Mouse (Mus musculus): ENCODE measurements around the gene Sdr42e1.

- TF ChIP-seq POLR2A (IDR thresholded peaks at IDR 0.05; ENCODE audit: borderline replicate concordance, insufficient read depth, low read length) = no peak
- TF ChIP-seq CTCF (IDR thresholded peaks at IDR 0.05; ENCODE audit: borderline replicate concordance, insufficient read depth, low read depth, low read length) = no peak
Observed at GRCm38 (mm10) chr8:117672558-117672957, 931 bp downstream of the Sdr42e1 start.
